Mouse (Mus musculus) MEL (cell line): Measurements from ENCODE around the gene Rbm18. TPM values are rescaled to one million over a fixed set of nuclear protein-coding genes. Genes with fewer than 3 reads are reported as not detected.

Experiments
- DNase-seq: peaks from one replicate; pipeline ENCODE4 v3.0.0; 2011; ENCODE audit warnings: low read depth, low spot score
- H3K27ac ChIP-seq: 2 replicates; pipeline ENCODE4 v1.5.1; 2012; ENCODE audit warnings: low read depth, mild to moderate bottlenecking, control low read depth, low read length, moderate library complexity; ENCODE audit not compliant: control insufficient read depth
- H3K27me3 ChIP-seq, 2 experiments: fragments of 150-350 bp in 1 of 2; sonication (generic) in 1 of 2; 2 replicates each; pipeline ENCODE4 v1.6.1; 2012; ENCODE audit warnings: low read length in 2 of 2, mild to moderate bottlenecking in 2 of 2, improper control_type of control experiment in 1 of 2, moderate library complexity in 1 of 2; ENCODE audit not compliant: insufficient read depth in 2 of 2, control insufficient read depth in 1 of 2
- H3K36me3 ChIP-seq, 2 experiments: 2 replicates each; pipeline ENCODE4 v1.6.1; 2012 to 2014; ENCODE audit warnings: low read length in 2 of 2, improper control_type of control experiment in 1 of 2, inconsistent platforms in 1 of 2, mild to moderate bottlenecking in 1 of 2; ENCODE audit not compliant: insufficient read depth in 2 of 2, control insufficient read depth in 1 of 2
- H3K4me1 ChIP-seq, 2 experiments: fragments of 150-350 bp in 1 of 2; sonication (generic) in 1 of 2; 2 replicates each; pipeline ENCODE4 v1.6.1; 2012; ENCODE audit warnings: low read length in 2 of 2, improper control_type of control experiment in 1 of 2, mild to moderate bottlenecking in 1 of 2; ENCODE audit not compliant: insufficient read depth in 2 of 2, control insufficient read depth in 1 of 2
- H3K4me3 ChIP-seq, 2 experiments: fragments of 150-350 bp in 1 of 2; sonication (generic) in 1 of 2; 2 replicates each; pipeline ENCODE4 v1.5.1; 2012; ENCODE audit warnings: low read depth in 2 of 2, low read length in 2 of 2, mild to moderate bottlenecking in 2 of 2, moderate library complexity in 2 of 2, control low read depth in 1 of 2, improper control_type of control experiment in 1 of 2; ENCODE audit not compliant: control insufficient read depth in 1 of 2, insufficient read depth in 1 of 2
- H3K79me2 ChIP-seq: 2 replicates; pipeline ENCODE4 v1.6.1; 2012; ENCODE audit warnings: mild to moderate bottlenecking, low read length, moderate library complexity; ENCODE audit not compliant: control insufficient read depth, poor library complexity, insufficient read depth
- H3K9ac ChIP-seq: 2 replicates; pipeline ENCODE4 v1.6.1; 2012; ENCODE audit warnings: low read depth, mild to moderate bottlenecking, control low read depth, low read length, moderate library complexity; ENCODE audit not compliant: control insufficient read depth, poor library complexity, severe bottlenecking
- H3K9me3 ChIP-seq: fragments of 150-350 bp; sonication (generic); replicated peaks from 2 replicates; pipeline ENCODE4 v1.6.1; 2012; ENCODE audit warnings: mild to moderate bottlenecking, low read length, improper control_type of control experiment, moderate library complexity; ENCODE audit not compliant: insufficient read depth
- BHLHE40 ChIP-seq: IDR thresholded peaks from 2 replicates; pipeline ENCODE4 v1.6.1; 2012; ENCODE audit warnings: low read depth, mild to moderate bottlenecking, inconsistent platforms, low read length, improper control_type of control experiment, borderline replicate concordance
- CHD1 ChIP-seq: IDR thresholded peaks from 2 replicates; pipeline ENCODE4 v1.6.1; 2012; ENCODE audit warnings: low read depth, mild to moderate bottlenecking, inconsistent platforms, low read length, improper control_type of control experiment
- CHD2 ChIP-seq: IDR thresholded peaks from 2 replicates; pipeline ENCODE4 v1.6.1; 2011; ENCODE audit warnings: low read length, improper control_type of control experiment
- CTCF ChIP-seq, 3 experiments: IDR thresholded peaks in 2 of 3; conservative IDR thresholded peaks in 1 of 3; 2 replicates each; pipeline ENCODE4 v1.5.1; 2011 to 2012; ENCODE audit warnings: low read length in 3 of 3, low read depth in 2 of 3, mild to moderate bottlenecking in 2 of 3, improper control_type of control experiment in 1 of 3, inconsistent platforms in 1 of 3, mixed read lengths in 1 of 3, moderate library complexity in 1 of 3; ENCODE audit not compliant: control insufficient read depth in 1 of 3, insufficient read depth in 1 of 3, poor library complexity in 1 of 3, severe bottlenecking in 1 of 3
- E2F4 ChIP-seq: IDR thresholded peaks from 2 replicates; pipeline ENCODE4 v1.6.1; 2011; ENCODE audit warnings: low read depth, low read length, improper control_type of control experiment, borderline replicate concordance
- ELF1 ChIP-seq: IDR thresholded peaks from 2 replicates; pipeline ENCODE4 v1.6.1; 2014; ENCODE audit warnings: low read depth, mild to moderate bottlenecking, inconsistent platforms, low read length, improper control_type of control experiment, moderate library complexity
- EP300 ChIP-seq, 2 experiments: IDR thresholded peaks; 2 replicates each; pipeline ENCODE4 v1.6.1; 2011; ENCODE audit warnings: improper control_type of control experiment in 2 of 2, low read length in 2 of 2, low read depth in 1 of 2, mild to moderate bottlenecking in 1 of 2
- ETS1 ChIP-seq: IDR thresholded peaks from 2 replicates; pipeline ENCODE4 v1.6.1; 2012; ENCODE audit warnings: low read depth, mild to moderate bottlenecking, inconsistent platforms, low read length, improper control_type of control experiment, moderate library complexity
- GABPA ChIP-seq: IDR thresholded peaks from 2 replicates; pipeline ENCODE4 v1.6.1; 2012; ENCODE audit warnings: low read depth, mild to moderate bottlenecking, inconsistent platforms, low read length, improper control_type of control experiment, moderate library complexity
- GATA1 ChIP-seq: IDR thresholded peaks from 2 replicates; pipeline ENCODE4 v1.6.1; 2011; ENCODE audit warnings: low read depth, low read length, improper control_type of control experiment
- MYC ChIP-seq: IDR thresholded peaks from 2 replicates; pipeline ENCODE4 v1.6.1; 2011; ENCODE audit warnings: low read depth, mild to moderate bottlenecking, low read length, improper control_type of control experiment, moderate library complexity
- RAD21 ChIP-seq: IDR thresholded peaks from 2 replicates; pipeline ENCODE4 v1.6.1; 2011; ENCODE audit warnings: mild to moderate bottlenecking, low read depth, low read length, improper control_type of control experiment
- TAL1 ChIP-seq: IDR thresholded peaks from 2 replicates; pipeline ENCODE4 v1.6.1; 2012; ENCODE audit warnings: mild to moderate bottlenecking, inconsistent platforms, low read length, moderate library complexity, mixed read lengths
- UBTF ChIP-seq: IDR thresholded peaks from 2 replicates; pipeline ENCODE4 v1.6.1; 2012; ENCODE audit warnings: low read depth, mild to moderate bottlenecking, inconsistent platforms, low read length, improper control_type of control experiment, moderate library complexity, borderline replicate concordance; ENCODE audit not compliant: insufficient read depth
- USF2 ChIP-seq, 2 experiments: IDR thresholded peaks; 2 replicates each; pipeline ENCODE4 v1.6.1; 2011 to 2012; ENCODE audit warnings: improper control_type of control experiment in 2 of 2, low read length in 2 of 2, borderline replicate concordance in 1 of 2, inconsistent platforms in 1 of 2, low read depth in 1 of 2, mild to moderate bottlenecking in 1 of 2; ENCODE audit not compliant: insufficient read depth in 1 of 2
- ZKSCAN1 ChIP-seq: IDR thresholded peaks from 2 replicates; pipeline ENCODE4 v1.6.1; 2012; ENCODE audit warnings: low read depth, mild to moderate bottlenecking, inconsistent platforms, low read length, improper control_type of control experiment, moderate library complexity
- ZNF384 ChIP-seq: IDR thresholded peaks from 2 replicates; pipeline ENCODE4 v1.6.1; 2012; ENCODE audit warnings: low read depth, mild to moderate bottlenecking, inconsistent platforms, low read length, improper control_type of control experiment
- polyA plus RNA-seq, 2 experiments: library from polyadenylated mRNA; stranded (reverse) in 1 of 2; unstranded in 1 of 2; fragments of >175 nt in 1 of 2; fragments of >200 nt in 1 of 2; gene quantifications; 2 replicates each; pipeline versions ENCODE4 v1.2.1 to v1.2.4; 2012; ENCODE audit warnings: low replicate concordance in 2 of 2, low read depth in 1 of 2; ENCODE audit not compliant: insufficient read length in 2 of 2, insufficient read depth in 1 of 2, missing spikeins in 1 of 2
- total RNA-seq: library from RNA; depleted of rRNA; stranded (reverse); fragments of 300-350 nt; gene quantifications from 2 replicates; pipeline ENCODE4 v1.2.3, GENCODE M21; 2012

Gene Rbm18
- total and polyA plus RNA-seq, 3 experiments: 16.7 to 20.1 TPM; not detected in 1

- TF ChIP-seq BHLHE40 (no peak), E2F4 (no peak), ETS1 (no peak), CTCF (IDR thresholded peaks at IDR 0.05 in 2 of 3, conservative IDR thresholded peaks at IDR 0.05 in 1 of 3; ENCODE audit: control insufficient read depth in 1 of 3, insufficient read depth in 1 of 3, low read depth in 2 of 3, low read length in 3 of 3, poor library complexity in 1 of 3, severe bottlenecking in 1 of 3) (no peak), CHD2 (no peak), TAL1 (no peak), MYC (no peak), RAD21 (no peak), ZNF384 (no peak), UBTF (no peak), USF2 (IDR thresholded peaks at IDR 0.05; ENCODE audit: borderline replicate concordance in 1 of 2, insufficient read depth in 1 of 2, low read depth in 1 of 2, low read length in 2 of 2) (no peak), GABPA (no peak), CHD1 (no peak)
- TF ChIP-seq, all 39 proteins: peak for 0
- Histone ChIP-seq H3K27ac (no peak overlapping the region), H3K27me3 (peaks cover 0 to 3% of the 10 kb centered on the region in 2 experiments; a peak in 3 of 4 replicates), H3K9me3 (no peaks in the 10 kb centered on the region), H3K36me3 (peaks cover 0 to 12% of the 10 kb centered on the region in 2 experiments; a peak in 2 of 4 replicates), H3K79me2 (no peaks in the 10 kb centered on the region), H3K4me1 (peaks cover 12 to 25% of the 10 kb centered on the region in 2 experiments), H3K4me3 (peak overlapping the region in 1 of 2 experiments; percentile 51; a peak in 2 of 4 replicates), H3K9ac (no peak overlapping the region)
- no peak for DNase-seq
These were observed 43.3 kb downstream of the Rbm18 start for GRCm38 (mm10) chr2:36093301-36093700.

DNA sequence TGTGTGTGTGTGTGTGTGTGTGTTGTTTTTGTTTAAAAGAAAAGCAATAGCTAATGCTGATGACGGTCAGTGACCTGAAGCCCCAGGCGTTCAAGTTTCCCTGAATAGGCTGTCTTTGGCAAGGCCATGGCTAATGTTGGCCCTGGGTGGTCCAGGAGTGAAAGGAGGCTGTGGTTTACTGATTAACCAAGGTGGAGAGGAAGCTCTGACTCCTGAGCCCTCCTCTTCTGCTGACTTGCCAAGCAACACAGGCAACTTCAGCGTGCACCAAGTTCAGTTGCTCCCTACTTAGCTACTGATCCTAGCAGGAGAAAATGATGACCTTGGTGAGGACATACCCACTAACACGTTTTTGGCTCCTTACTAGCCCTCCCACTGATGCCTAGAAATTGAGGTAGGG is 43.8 kb downstream of the Rbm18 start:
- H3K79me2 ChIP-seq: no peaks in the 10 kb centered on the region
- TF ChIP-seq ELF1: no peak
- no peak for TF ChIP-seq ZKSCAN1
- no peak for TF ChIP-seq GATA1
- TF ChIP-seq USF2 (IDR thresholded peaks at IDR 0.05; ENCODE audit: borderline replicate concordance in 1 of 2, insufficient read depth in 1 of 2, low read depth in 1 of 2, low read length in 2 of 2): no peak
- no peak for TF ChIP-seq BHLHE40
- 0 out of 4 replicates have a peak, but pooled peaks of 1 of the 2 experiments have one; percentile 5 for TF ChIP-seq EP300 (IDR thresholded peaks at IDR 0.05; ENCODE audit: low read depth in 1 of 2, low read length in 2 of 2)
- no peak for TF ChIP-seq CTCF (IDR thresholded peaks at IDR 0.05 in 2 of 3, conservative IDR thresholded peaks at IDR 0.05 in 1 of 3; ENCODE audit: control insufficient read depth in 1 of 3, insufficient read depth in 1 of 3, low read depth in 2 of 3, low read length in 3 of 3, poor library complexity in 1 of 3, severe bottlenecking in 1 of 3)
- peaks cover 12 to 25% of the 10 kb centered on the region in 2 experiments for H3K4me1 ChIP-seq
- H3K27ac ChIP-seq: no peak overlapping the region
- H3K4me3 ChIP-seq: peak overlapping the region; percentile 19 to 78; a peak in 2 of 4 replicates
- peak; percentile 71 for DNase-seq
- peaks cover 0 to 12% of the 10 kb centered on the region in 2 experiments; a peak in 2 of 4 replicates for H3K36me3 ChIP-seq
- H3K27me3 ChIP-seq: peaks cover 0 to 1% of the 10 kb centered on the region in 2 experiments; a peak in 2 of 4 replicates
- no peaks in the 10 kb centered on the region for H3K9me3 ChIP-seq
- 0 out of 2 replicates have a peak overlapping the region, but pooled peaks have one; percentile 14 for H3K9ac ChIP-seq
